Mouse (Mus musculus): ENCODE measurements around the gene Slc6a17.

The Slc6a17 gene

GRCm38 (mm10) chr3:107466577-107466976 lies 51.2 kb downstream of the Slc6a17 start:
- DNase-seq (ENCODE audit: low read depth, low spot score): peak; percentile 39

- peak; percentile 30 for DNase-seq (ENCODE audit: low read depth, low spot score)
These were observed 55.7 kb downstream of the Slc6a17 start for GRCm38 (mm10) chr3:107462160-107462559.

- no peak for DNase-seq (ENCODE audit: low read depth, low spot score)
These were observed 57.9 kb downstream of the Slc6a17 start for GRCm38 (mm10) chr3:107459773-107460431.

- no peak for DNase-seq (ENCODE audit: low read depth, low spot score)
These were observed 58.5 kb downstream of the Slc6a17 start, which contains the start of gene Kcnc4 for GRCm38 (mm10) chr3:107459196-107459772. Kcnc4 (minus strand) TSS chr3:107459552.

- DNase-seq (ENCODE audit: low read depth, low spot score): no peak
These were observed 59.2 kb downstream of the Slc6a17 start for GRCm38 (mm10) chr3:107458528-107459195.

GRCm38 (mm10) chr3:107458104-107458503 lies 59.7 kb downstream of the Slc6a17 start:
- no peak for DNase-seq (ENCODE audit: low read depth, low spot score)

- no peak for DNase-seq (ENCODE audit: low read depth, low spot score)
These were observed 63.5 kb downstream of the Slc6a17 start for GRCm38 (mm10) chr3:107454280-107454679.

- DNase-seq (ENCODE audit: low read depth, low spot score): no peak
These were observed 71.0 kb downstream of the Slc6a17 start for GRCm38 (mm10) chr3:107446822-107447221.

- DNase-seq (ENCODE audit: low read depth, low spot score): no peak
These were observed 74.0 kb downstream of the Slc6a17 start for GRCm38 (mm10) chr3:107443866-107444265.

- DNase-seq (ENCODE audit: low read depth, low spot score): no peak
These were observed 75.6 kb downstream of the Slc6a17 start for GRCm38 (mm10) chr3:107442191-107442590.

- DNase-seq (ENCODE audit: low read depth, low spot score): no peak
These were observed 76.5 kb downstream of the Slc6a17 start for GRCm38 (mm10) chr3:107441306-107441705.

GRCm38 (mm10) chr3:107439280-107439679 lies 78.5 kb downstream of the Slc6a17 start:
- no peak for DNase-seq (ENCODE audit: low read depth, low spot score)

- no peak for DNase-seq (ENCODE audit: low read depth, low spot score)
These were observed 80.2 kb downstream of the Slc6a17 start for GRCm38 (mm10) chr3:107437666-107438065.

- DNase-seq (ENCODE audit: low read depth, low spot score): no peak
These were observed 81.4 kb downstream of the Slc6a17 start for GRCm38 (mm10) chr3:107436434-107436833.

- no peak for DNase-seq (ENCODE audit: low read depth, low spot score)
These were observed 84.2 kb downstream of the Slc6a17 start for GRCm38 (mm10) chr3:107433614-107434013.

- no peak for DNase-seq (ENCODE audit: low read depth, low spot score)
These were observed 86.5 kb downstream of the Slc6a17 start for GRCm38 (mm10) chr3:107431268-107431667.

- no peak for DNase-seq (ENCODE audit: low read depth, low spot score)
These were observed 93.4 kb downstream of the Slc6a17 start for GRCm38 (mm10) chr3:107424258-107425041.

GRCm38 (mm10) chr3:107420156-107420555 lies 97.7 kb downstream of the Slc6a17 start:
- DNase-seq (ENCODE audit: low read depth, low spot score): no peak
